Mouse (Mus musculus) ES-E14 (cell line): ENCODE measurements around the gene Msmb.
"Not testable (repeated sequence)": the region's sequence is repeated elsewhere in the genome, so short reads cannot be mapped to it uniquely, and the experiment has no call there.

Experiments used
- HCFC1 ChIP-seq: IDR thresholded peaks from 2 replicates; pipeline ENCODE4 v1.6.1; 2012; ENCODE audit warnings: low read length, inconsistent platforms, borderline replicate concordance; ENCODE audit not compliant: insufficient read depth
- ZNF384 ChIP-seq: IDR thresholded peaks from 2 replicates; pipeline ENCODE4 v1.6.1; 2012; ENCODE audit warnings: low read depth, low read length, inconsistent platforms

- not testable (repeated sequence) for TF ChIP-seq HCFC1, ZNF384
Measured at GRCm38 (mm10) chr14:32136467-32136866, 5.4 kb upstream of the Msmb start.
